Mouse (Mus musculus): Measurements from ENCODE around the gene Shisa5. TPM values are rescaled to one million over a fixed set of nuclear protein-coding genes. Genes with fewer than 3 reads are reported as not detected.
A peak's percentile ranks its signal among the peaks of the same experiment; 100 is the strongest.

Gene Shisa5
- polyA plus RNA-seq, 1 experiment from 2014 or later, result 52.7 TPM

GRCm38 (mm10) chr9:109080516-109080915 lies 42.2 kb downstream of the Shisa5 start:
- Histone ChIP-seq H3K9me3 (ENCODE audit: control insufficient read depth, low read length) (no peaks in the 10 kb centered on the region), H3K4me3 (replicated peaks; ENCODE audit: low read length) (no peak overlapping the region), H3K4me1 (replicated peaks; ENCODE audit: control insufficient read depth, insufficient read depth, low read length) (peaks cover 20% of the 10 kb centered on the region), H3K9ac (replicated peaks; ENCODE audit: low read depth, low read length) (no peak overlapping the region), H3K27ac (ENCODE audit: low read length) (no peak overlapping the region), H3K27me3 (replicated peaks; ENCODE audit: control insufficient read depth, insufficient read depth, low read length) (no peaks in the 10 kb centered on the region), H3K36me3 (ENCODE audit: control insufficient read depth, insufficient read depth) (peaks cover 4% of the 10 kb centered on the region; the same call in 1 of the 2 replicates), H3K4me2 (ENCODE audit: low read length) (no peak overlapping the region)
- ATAC-seq, result no peak
- 94% methylated on average over 3 of the region's 3 CpGs for WGBS

DNA sequence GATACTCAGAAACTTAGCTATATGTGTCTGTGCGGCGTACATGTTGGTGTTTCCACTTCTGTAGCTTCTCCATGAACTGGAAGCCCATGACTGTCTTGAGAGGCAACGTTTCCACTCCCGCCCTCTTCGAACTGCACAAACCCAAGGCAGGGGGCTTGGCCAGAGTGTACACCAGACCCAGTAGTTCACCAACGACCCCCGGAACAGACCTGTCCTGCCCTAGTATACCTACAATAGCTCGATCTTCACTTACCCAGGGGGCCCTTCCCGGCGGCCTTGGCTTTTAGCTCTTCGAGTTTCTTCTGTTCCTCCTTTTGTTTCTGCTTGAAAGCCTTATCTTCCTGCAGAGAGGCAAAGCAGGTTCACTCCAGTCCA lies 43.4 kb downstream of the Shisa5 start:
- Histone ChIP-seq H3K4me3 (replicated peaks; ENCODE audit: low read length) (peak overlapping the region; percentile 75), H3K36me3 (ENCODE audit: control insufficient read depth, insufficient read depth) (peaks cover 4% of the 10 kb centered on the region; the same call in 1 of the 2 replicates), H3K9me3 (ENCODE audit: control insufficient read depth, low read length) (no peaks in the 10 kb centered on the region), H3K27ac (ENCODE audit: low read length) (peak overlapping the region; percentile 72; the same call in 1 of the 2 replicates), H3K27me3 (replicated peaks; ENCODE audit: control insufficient read depth, insufficient read depth, low read length) (no peaks in the 10 kb centered on the region), H3K9ac (replicated peaks; ENCODE audit: low read depth, low read length) (peak overlapping the region; percentile 79), H3K4me2 (ENCODE audit: low read length) (peak overlapping the region; percentile 86), H3K4me1 (replicated peaks; ENCODE audit: control insufficient read depth, insufficient read depth, low read length) (peaks cover 20% of the 10 kb centered on the region)
- peak; percentile 19 for ATAC-seq
- WGBS, result 5% methylated on average over 11 of the region's 11 CpGs

GRCm38 (mm10) chr9:109082124-109082800 lies 43.9 kb downstream of the Shisa5 start, which contains the start of the genes Ccdc51 and Tma7:
TSS of gene Ccdc51 (plus strand) at chr9:109082493.
TSS of gene Tma7 (minus strand) at chr9:109082587.
- H3K9ac ChIP-seq (replicated peaks; ENCODE audit: low read depth, low read length), result peak within 1 kb of the TSS; percentile 79
- H3K4me1 ChIP-seq (replicated peaks; ENCODE audit: control insufficient read depth, insufficient read depth, low read length), result peaks cover 20% of the 10 kb centered on the region
- peak within 1 kb of the TSS; percentile 75 for H3K4me3 ChIP-seq (replicated peaks; ENCODE audit: low read length)
- peak within 1 kb of the TSS; percentile 86 for H3K4me2 ChIP-seq (ENCODE audit: low read length)
- WGBS, result 0% methylated on average over 37 of the region's 37 CpGs
- peak within 1 kb of the TSS; percentile 72 for H3K27ac ChIP-seq (ENCODE audit: low read length)
- peaks cover 4% of the 10 kb centered on the region; the same call in 1 of the 2 replicates for H3K36me3 ChIP-seq (ENCODE audit: control insufficient read depth, insufficient read depth)
- ATAC-seq, result peak; percentile 98
- no peaks in the 10 kb centered on the region for H3K27me3 ChIP-seq (replicated peaks; ENCODE audit: control insufficient read depth, insufficient read depth, low read length)
- no peaks in the 10 kb centered on the region for H3K9me3 ChIP-seq (ENCODE audit: control insufficient read depth, low read length)

DNA sequence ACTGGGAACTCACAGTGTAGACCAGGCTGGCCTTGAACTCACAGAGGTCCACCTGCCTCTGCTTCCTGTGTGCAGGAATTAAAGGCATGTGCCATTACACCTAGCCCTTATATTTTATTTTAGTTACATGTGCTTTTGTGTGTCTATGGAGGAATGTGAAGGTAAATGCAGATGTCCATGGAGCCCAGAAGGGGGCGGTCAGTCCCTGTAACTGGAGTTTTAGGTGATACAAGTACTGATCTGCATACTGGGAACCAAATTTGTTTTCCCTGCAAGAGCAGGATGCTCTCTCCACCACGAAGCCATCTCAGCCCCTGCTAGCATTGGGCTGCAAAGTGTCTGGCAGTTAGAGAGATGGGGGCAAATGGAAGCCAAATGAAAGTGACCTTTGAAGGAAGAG lies 46.6 kb downstream of the Shisa5 start:
- Histone ChIP-seq H3K27ac (ENCODE audit: low read length) (no peak overlapping the region), H3K9ac (replicated peaks; ENCODE audit: low read depth, low read length) (no peak overlapping the region), H3K4me1 (replicated peaks; ENCODE audit: control insufficient read depth, insufficient read depth, low read length) (peaks cover 26% of the 10 kb centered on the region), H3K36me3 (ENCODE audit: control insufficient read depth, insufficient read depth) (no peaks in the 10 kb centered on the region; the same call in 1 of the 2 replicates), H3K4me3 (replicated peaks; ENCODE audit: low read length) (no peak overlapping the region), H3K9me3 (ENCODE audit: control insufficient read depth, low read length) (no peaks in the 10 kb centered on the region), H3K27me3 (replicated peaks; ENCODE audit: control insufficient read depth, insufficient read depth, low read length) (no peaks in the 10 kb centered on the region), H3K4me2 (ENCODE audit: low read length) (no peak overlapping the region)
- ATAC-seq, result no peak
- 10% methylated on average over 2 of the region's 2 CpGs for WGBS

- H3K4me1 ChIP-seq (replicated peaks; ENCODE audit: control insufficient read depth, insufficient read depth, low read length), result peaks cover 12% of the 10 kb centered on the region
- no peak overlapping the region for H3K4me2 ChIP-seq (ENCODE audit: low read length)
- ATAC-seq, result peak; percentile 22; the same call in 1 of the 2 replicates
- no peak overlapping the region for H3K27ac ChIP-seq (ENCODE audit: low read length)
- H3K4me3 ChIP-seq (replicated peaks; ENCODE audit: low read length), result no peak overlapping the region
- 4% methylated on average over 5 of the region's 5 CpGs for WGBS
- H3K27me3 ChIP-seq (replicated peaks; ENCODE audit: control insufficient read depth, insufficient read depth, low read length), result no peaks in the 10 kb centered on the region
- 0 out of 2 replicates have a peak overlapping the region, but pooled peaks have one; percentile 4 for H3K9ac ChIP-seq (replicated peaks; ENCODE audit: low read depth, low read length)
- no peaks in the 10 kb centered on the region for H3K9me3 ChIP-seq (ENCODE audit: control insufficient read depth, low read length)
- H3K36me3 ChIP-seq (ENCODE audit: control insufficient read depth, insufficient read depth), result no peaks in the 10 kb centered on the region
Measured at GRCm38 (mm10) chr9:109087987-109088386, 49.6 kb downstream of the Shisa5 start.

GRCm38 (mm10) chr9:109090446-109090845 lies 52.1 kb downstream of the Shisa5 start:
- 11% methylated on average over 15 of the region's 15 CpGs for WGBS
- H3K9me3 ChIP-seq (ENCODE audit: control insufficient read depth, low read length), result no peaks in the 10 kb centered on the region
- no peak overlapping the region for H3K9ac ChIP-seq (replicated peaks; ENCODE audit: low read depth, low read length)
- no peaks in the 10 kb centered on the region for H3K36me3 ChIP-seq (ENCODE audit: control insufficient read depth, insufficient read depth)
- no peaks in the 10 kb centered on the region for H3K27me3 ChIP-seq (replicated peaks; ENCODE audit: control insufficient read depth, insufficient read depth, low read length)
- H3K4me1 ChIP-seq (replicated peaks; ENCODE audit: control insufficient read depth, insufficient read depth, low read length), result peaks cover 19% of the 10 kb centered on the region
- ATAC-seq, result no peak
- no peak overlapping the region for H3K4me3 ChIP-seq (replicated peaks; ENCODE audit: low read length)
- no peak overlapping the region for H3K4me2 ChIP-seq (ENCODE audit: low read length)
- H3K27ac ChIP-seq (ENCODE audit: low read length), result no peak overlapping the region

DNA sequence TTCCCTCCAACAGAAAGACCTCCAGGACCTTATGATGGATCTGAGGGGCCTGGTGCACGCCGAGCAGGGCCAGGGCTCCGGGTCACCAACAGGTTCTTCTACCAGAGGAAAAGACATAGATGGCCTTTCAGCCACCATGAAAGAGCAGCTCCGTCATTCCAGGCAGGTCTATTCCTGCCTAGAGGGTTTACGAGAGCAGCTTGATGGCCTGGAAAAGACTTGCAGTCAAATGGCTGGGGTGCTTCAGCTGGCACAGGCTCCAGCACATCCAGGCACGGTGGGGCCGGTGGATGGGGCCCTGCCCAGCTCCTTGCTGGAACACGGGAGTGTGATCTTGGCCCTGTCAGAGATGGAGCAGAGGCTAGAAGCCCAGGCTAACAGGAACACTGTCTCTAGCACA lies 53.4 kb downstream of the Shisa5 start:
- no peaks in the 10 kb centered on the region for H3K27me3 ChIP-seq (replicated peaks; ENCODE audit: control insufficient read depth, insufficient read depth, low read length)
- ATAC-seq, result no peak
- 95% methylated on average over 8 of the region's 8 CpGs for WGBS

DNA sequence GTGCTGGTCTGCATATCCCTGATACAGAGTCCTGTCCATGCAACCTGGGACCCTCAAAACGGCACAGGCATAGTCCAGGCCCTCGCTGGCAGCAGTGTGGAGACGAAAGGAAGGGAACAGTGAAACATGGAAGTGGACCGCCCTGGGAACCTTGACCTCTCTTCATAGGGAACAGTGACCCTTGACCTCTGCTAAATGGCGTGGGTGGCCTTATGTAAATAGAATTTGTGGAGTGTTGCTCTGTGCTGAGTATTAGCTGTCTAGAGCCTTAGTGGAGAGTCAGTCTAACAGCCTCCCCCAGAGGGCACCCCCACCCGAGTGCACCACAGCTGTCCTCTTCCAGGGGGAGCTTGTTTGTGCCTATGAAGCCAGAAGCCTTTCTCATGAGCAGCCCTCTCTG lies 54.4 kb downstream of the Shisa5 start:
- Histone ChIP-seq H3K27me3 (replicated peaks; ENCODE audit: control insufficient read depth, insufficient read depth, low read length) (no peaks in the 10 kb centered on the region), H3K9ac (replicated peaks; ENCODE audit: low read depth, low read length) (no peak overlapping the region), H3K36me3 (ENCODE audit: control insufficient read depth, insufficient read depth) (no peaks in the 10 kb centered on the region), H3K9me3 (ENCODE audit: control insufficient read depth, low read length) (no peaks in the 10 kb centered on the region), H3K4me1 (replicated peaks; ENCODE audit: control insufficient read depth, insufficient read depth, low read length) (peaks cover 32% of the 10 kb centered on the region), H3K27ac (ENCODE audit: low read length) (no peak overlapping the region), H3K4me2 (ENCODE audit: low read length) (no peak overlapping the region), H3K4me3 (replicated peaks; ENCODE audit: low read length) (no peak overlapping the region)
- ATAC-seq, result no peak
- WGBS, result 67% methylated on average over 6 of the region's 6 CpGs

More for the DNA sequence above, 53.4 kb downstream of the Shisa5 start:
- Histone ChIP-seq H3K4me1 (replicated peaks; ENCODE audit: control insufficient read depth, insufficient read depth, low read length) (peaks cover 24% of the 10 kb centered on the region), H3K27ac (ENCODE audit: low read length) (no peak overlapping the region), H3K4me2 (ENCODE audit: low read length) (no peak overlapping the region), H3K36me3 (ENCODE audit: control insufficient read depth, insufficient read depth) (no peaks in the 10 kb centered on the region), H3K9me3 (ENCODE audit: control insufficient read depth, low read length) (no peaks in the 10 kb centered on the region), H3K9ac (replicated peaks; ENCODE audit: low read depth, low read length) (no peak overlapping the region), H3K4me3 (replicated peaks; ENCODE audit: low read length) (no peak overlapping the region)

DNA sequence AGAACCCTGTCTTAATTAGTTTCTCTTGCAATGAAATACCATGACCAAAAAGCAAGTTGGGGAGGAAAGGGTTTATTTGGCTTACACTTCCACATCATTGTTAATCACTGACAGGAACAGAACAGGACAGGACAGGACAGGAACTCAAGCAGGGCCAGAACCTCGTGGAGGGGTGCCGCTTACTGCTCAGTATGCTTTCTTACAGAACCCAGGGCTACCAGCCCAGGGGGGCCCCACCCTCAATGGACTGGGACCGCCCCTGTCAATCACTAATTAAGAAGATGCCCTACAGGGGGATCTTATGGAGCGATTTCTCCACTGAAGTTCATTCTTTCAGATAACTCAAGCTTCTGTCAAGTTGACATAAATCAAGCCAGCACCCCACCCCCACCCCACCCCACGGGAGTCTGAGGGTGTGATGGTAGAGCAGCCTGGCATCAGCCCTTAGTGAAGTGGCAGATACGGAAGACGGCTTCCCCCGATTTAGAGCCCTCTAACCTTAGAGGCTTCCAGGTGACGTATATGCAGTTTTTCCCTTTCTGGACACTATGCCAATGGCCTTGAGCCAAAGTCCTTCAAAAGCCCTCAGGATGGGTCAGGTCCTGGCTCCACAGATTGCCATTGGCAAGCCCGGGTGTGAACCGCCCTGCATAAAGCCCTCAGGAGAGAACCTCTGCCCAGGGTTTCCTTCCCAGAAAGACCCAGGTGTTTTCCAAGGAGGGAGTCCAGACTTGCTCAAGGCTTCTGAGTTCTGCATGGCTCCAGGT lies 55.6 kb downstream of the Shisa5 start:
- H3K4me3 ChIP-seq (replicated peaks; ENCODE audit: low read length), result peak overlapping the region; percentile 70
- H3K9me3 ChIP-seq (ENCODE audit: control insufficient read depth, low read length), result no peaks in the 10 kb centered on the region
- peak overlapping the region; percentile 93 for H3K9ac ChIP-seq (replicated peaks; ENCODE audit: low read depth, low read length)
- H3K4me1 ChIP-seq (replicated peaks; ENCODE audit: control insufficient read depth, insufficient read depth, low read length), result peaks cover 39% of the 10 kb centered on the region
- H3K36me3 ChIP-seq (ENCODE audit: control insufficient read depth, insufficient read depth), result no peaks in the 10 kb centered on the region
- WGBS, result 12% methylated on average over 11 of the region's 11 CpGs
- ATAC-seq, result no peak
- H3K27ac ChIP-seq (ENCODE audit: low read length), result peak overlapping the region; percentile 100
- H3K27me3 ChIP-seq (replicated peaks; ENCODE audit: control insufficient read depth, insufficient read depth, low read length), result no peaks in the 10 kb centered on the region
- H3K4me2 ChIP-seq (ENCODE audit: low read length), result peak overlapping the region; percentile 95

Measured in forebrain, embryonic 16.5 days (tissue).